Mouse (Mus musculus) liver, postnatal 0 days (tissue): Measurements from ENCODE around the gene Ankrd44. TPM values are rescaled to one million over a fixed set of nuclear protein-coding genes. Genes with fewer than 3 reads are reported as not detected.

Experiments used
- ATAC-seq: fragments of 200-750 bp; cut with Nextera tagmentation; 2 replicates; pipeline ENCODE4 v1.8.0; 2017; ENCODE audit warnings: mild to moderate bottlenecking, moderate library complexity
- DNase-seq: peaks from one replicate; pipeline ENCODE4 v3.0.0-alpha.2; 2016
- H3K27ac ChIP-seq: fragments of 300-500 bp; sonication (generic); 2 replicates; pipeline ENCODE4 v1.5.1; 2014; ENCODE audit warnings: antibody characterized with exemption, moderate library complexity, mild to moderate bottlenecking, low read depth
- H3K27me3 ChIP-seq: fragments of 300-500 bp; sonication (generic); 2 replicates; pipeline ENCODE4 v1.6.1; 2014; ENCODE audit warnings: low read length, control low read depth, mixed read lengths; ENCODE audit not compliant: insufficient read depth
- H3K36me3 ChIP-seq: fragments of 300-500 bp; sonication (generic); replicated peaks from 2 replicates; pipeline ENCODE4 v1.6.1; 2014; ENCODE audit warnings: mild to moderate bottlenecking, control low read depth, low read length, moderate library complexity, mixed read lengths; ENCODE audit not compliant: insufficient read depth
- H3K4me1 ChIP-seq: fragments of 300-500 bp; sonication (generic); 2 replicates; pipeline ENCODE4 v1.6.1; 2014; ENCODE audit warnings: antibody characterized with exemption, mild to moderate bottlenecking, control low read depth; ENCODE audit not compliant: insufficient read depth
- H3K4me2 ChIP-seq: fragments of 300-500 bp; sonication (generic); 2 replicates; pipeline ENCODE4 v1.6.1; 2014; ENCODE audit warnings: low read depth, mild to moderate bottlenecking, low read length, moderate library complexity, mixed read lengths
- H3K4me3 ChIP-seq: fragments of 300-500 bp; sonication (generic); 2 replicates; pipeline ENCODE4 v1.5.1; 2014; ENCODE audit warnings: low read depth, low read length
- H3K9ac ChIP-seq: fragments of 300-500 bp; sonication (generic); replicated peaks from 2 replicates; pipeline ENCODE4 v1.6.1; 2014; ENCODE audit warnings: mild to moderate bottlenecking, moderate library complexity
- H3K9me3 ChIP-seq: fragments of 300-500 bp; sonication (generic); 2 replicates; pipeline ENCODE4 v1.6.1; 2016; ENCODE audit warnings: mild to moderate bottlenecking, control low read depth, low read length, mixed read lengths
- CTCF ChIP-seq: sonication (generic); IDR thresholded peaks from 2 replicates; pipeline ENCODE4 v1.5.1; 2016; ENCODE audit warnings: antibody characterized with exemption, low read depth
- EP300 ChIP-seq: IDR thresholded peaks from 2 replicates; pipeline ENCODE4 v1.6.1; 2016; ENCODE audit warnings: antibody characterized with exemption, low read depth, mild to moderate bottlenecking
- WGBS: fragments of 180-500 bp; shearing (Covaris S2); extraction: QIAGEN DNeasy Blood & Tissue Kit; methylation state at CpG from one replicate; pipeline ENCODE4 v1.1.7; 2014; ENCODE audit not compliant: insufficient replicate concordance; 5-methylcytosine and 5-hydroxymethylcytosine counted together
- polyA plus RNA-seq: library from polyadenylated mRNA; unstranded; fragments of >200 nt; fragmentation: Nextera tagmentation; extraction: Ambion mirVana; gene quantifications from 2 replicates; pipeline ENCODE4 v1.2.1, GENCODE M21; 2015

Ankrd44 gene
- polyA plus RNA-seq, 1 experiment from 2014 or later, result 4.7 TPM

DNA sequence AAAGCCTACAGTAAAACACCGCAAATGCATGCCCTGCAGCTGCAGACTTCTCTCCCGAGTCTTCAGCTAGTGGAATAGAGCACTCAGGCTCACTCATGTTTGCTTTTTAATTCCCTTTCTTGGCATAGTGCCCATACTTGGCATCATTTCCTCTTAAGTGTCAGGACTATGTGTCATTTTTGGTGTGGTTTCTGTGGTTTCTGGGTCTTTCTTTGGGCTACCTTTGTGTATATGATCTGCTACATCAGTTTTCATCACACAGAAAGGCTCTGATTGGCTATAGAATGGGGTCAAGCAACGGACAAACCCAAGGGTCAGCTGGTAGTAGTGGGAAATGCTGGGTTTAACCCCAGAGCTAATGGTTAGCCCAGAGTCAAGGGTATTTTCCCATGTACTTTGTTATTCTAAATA, 278.8 kb downstream of the Ankrd44 start:
- Histone ChIP-seq H3K9me3 (no peaks in the 10 kb centered on the region), H3K9ac (no peak overlapping the region), H3K36me3 (0 out of 2 replicates have a peak, but pooled peaks cover 2% of the 10 kb centered on the region), H3K4me1 (no peaks in the 10 kb centered on the region), H3K4me3 (no peak overlapping the region), H3K27me3 (no peaks in the 10 kb centered on the region), H3K27ac (no peak overlapping the region), H3K4me2 (no peak overlapping the region)
- no peak for TF ChIP-seq CTCF
- no peak for TF ChIP-seq EP300
- WGBS, result 62% methylated on average over 3 of the region's 3 CpGs
- ATAC-seq (no peak), DNase-seq (no peak)

GRCm38 (mm10) chr1:54640184-54640795, 285.9 kb downstream of the Ankrd44 start:
- H3K9me3 ChIP-seq, result no peaks in the 10 kb centered on the region
- H3K27me3 ChIP-seq, result no peaks in the 10 kb centered on the region
- TF ChIP-seq EP300, result no peak
- TF ChIP-seq CTCF, result no peak
- DNase-seq, result no peak
- H3K36me3 ChIP-seq, result no peaks in the 10 kb centered on the region
- H3K4me3 ChIP-seq, result no peak overlapping the region
- H3K9ac ChIP-seq, result no peak overlapping the region
- no peak overlapping the region for H3K4me2 ChIP-seq
- H3K27ac ChIP-seq, result no peak overlapping the region
- H3K4me1 ChIP-seq, result no peaks in the 10 kb centered on the region
- ATAC-seq, result no peak
- WGBS, result 65% methylated on average over 5 of the region's 5 CpGs

GRCm38 (mm10) chr1:54639506-54640078, 286.6 kb downstream of the Ankrd44 start:
- DNase-seq, result no peak
- 78% methylated on average over 6 of the region's 6 CpGs for whole genome bisulfite sequencing
- no peaks in the 10 kb centered on the region for H3K9me3 ChIP-seq

DNA sequence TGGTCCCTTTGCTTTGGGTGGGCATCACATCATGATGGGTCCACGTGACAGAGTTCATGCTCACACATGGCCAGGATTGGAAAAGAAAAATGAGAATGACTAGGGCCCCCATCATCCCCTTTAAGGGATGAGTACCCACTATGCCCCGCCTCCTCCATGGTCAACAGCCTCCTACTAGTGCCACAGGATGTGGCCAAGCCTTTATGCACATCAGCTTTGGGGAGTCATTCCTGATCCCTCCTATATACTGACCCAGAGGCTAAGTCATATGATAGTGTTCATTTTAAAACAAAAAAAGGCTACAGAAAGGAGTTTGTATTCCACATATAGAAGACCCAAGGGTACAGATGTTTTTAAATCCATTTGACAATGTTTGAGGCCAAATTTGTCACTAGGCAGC, 287.1 kb downstream of the Ankrd44 start:
- Histone ChIP-seq H3K4me2 (no peak overlapping the region), H3K27me3 (no peaks in the 10 kb centered on the region), H3K4me1 (no peaks in the 10 kb centered on the region), H3K27ac (no peak overlapping the region), H3K36me3 (no peaks in the 10 kb centered on the region), H3K9me3 (no peaks in the 10 kb centered on the region), H3K9ac (no peak overlapping the region), H3K4me3 (no peak overlapping the region)
- no peak for DNase-seq
- no peak for TF ChIP-seq EP300
- ATAC-seq, result no peak
- WGBS, result 71% methylated on average over 2 of the region's 2 CpGs

More at GRCm38 (mm10) chr1:54639506-54640078, 286.6 kb downstream of the Ankrd44 start:
- Histone ChIP-seq H3K27me3 (no peaks in the 10 kb centered on the region), H3K4me3 (no peak overlapping the region), H3K36me3 (no peaks in the 10 kb centered on the region), H3K4me1 (no peaks in the 10 kb centered on the region), H3K9ac (no peak overlapping the region), H3K4me2 (no peak overlapping the region), H3K27ac (no peak overlapping the region)
- no peak for ATAC-seq
- TF ChIP-seq EP300 (no peak), CTCF (no peak)

- ATAC-seq (no peak), DNase-seq (no peak)
- Histone ChIP-seq H3K4me3 (no peak overlapping the region), H3K4me1 (no peaks in the 10 kb centered on the region), H3K4me2 (no peak overlapping the region), H3K27ac (no peak overlapping the region), H3K27me3 (no peaks in the 10 kb centered on the region), H3K9me3 (no peaks in the 10 kb centered on the region), H3K9ac (no peak overlapping the region), H3K36me3 (no peaks in the 10 kb centered on the region)
- WGBS, result 69% methylated on average over 2 of the region's 2 CpGs
- no peak for TF ChIP-seq EP300
- no peak for TF ChIP-seq CTCF
Measured at GRCm38 (mm10) chr1:54637340-54637739, 288.8 kb downstream of the Ankrd44 start.

- DNase-seq, result no peak
- WGBS, result 70% methylated on average over 1 of the region's 1 CpGs
Measured at GRCm38 (mm10) chr1:54629106-54629505, 297.1 kb downstream of the Ankrd44 start.

More at GRCm38 (mm10) chr1:54629106-54629505, 297.1 kb downstream of the Ankrd44 start:
- H3K27ac ChIP-seq, result no peak overlapping the region
- no peaks in the 10 kb centered on the region for H3K9me3 ChIP-seq
- H3K4me1 ChIP-seq, result no peaks in the 10 kb centered on the region
- H3K36me3 ChIP-seq, result no peaks in the 10 kb centered on the region
- no peak for TF ChIP-seq CTCF
- TF ChIP-seq EP300, result no peak
- H3K4me3 ChIP-seq, result no peak overlapping the region
- ATAC-seq, result no peak
- H3K27me3 ChIP-seq, result no peaks in the 10 kb centered on the region
- no peak overlapping the region for H3K9ac ChIP-seq
- H3K4me2 ChIP-seq, result no peak overlapping the region
